Mouse (Mus musculus): ENCODE data around the gene Ush2a.

The Ush2a gene

DNA sequence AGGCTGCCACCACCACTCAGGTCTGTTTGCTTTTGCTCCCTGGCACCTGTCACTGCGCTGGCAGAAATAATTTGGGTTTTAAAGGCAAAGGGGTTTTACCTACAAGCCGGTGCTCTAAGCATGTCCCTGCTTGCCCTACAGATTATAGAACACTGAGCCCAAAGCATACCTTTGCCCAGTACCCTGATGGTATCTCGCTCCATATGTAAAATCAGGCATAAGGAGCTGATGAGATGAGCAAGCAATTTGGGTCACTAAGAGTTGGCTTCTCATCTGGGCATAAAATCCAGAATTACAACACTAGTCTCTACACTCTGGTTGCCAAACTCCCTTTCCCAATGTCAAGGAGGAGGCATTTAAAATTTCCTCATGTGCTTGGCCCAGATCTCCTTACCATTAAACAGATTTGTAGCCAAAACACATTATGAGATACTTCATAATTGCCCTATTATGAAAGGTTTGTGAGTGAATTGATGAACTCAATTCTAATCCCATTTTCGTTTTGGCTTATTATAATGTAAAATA lies 616.8 kb downstream of the Ush2a start:
- DNase-seq (ENCODE audit: low spot score) = no peak

DNA sequence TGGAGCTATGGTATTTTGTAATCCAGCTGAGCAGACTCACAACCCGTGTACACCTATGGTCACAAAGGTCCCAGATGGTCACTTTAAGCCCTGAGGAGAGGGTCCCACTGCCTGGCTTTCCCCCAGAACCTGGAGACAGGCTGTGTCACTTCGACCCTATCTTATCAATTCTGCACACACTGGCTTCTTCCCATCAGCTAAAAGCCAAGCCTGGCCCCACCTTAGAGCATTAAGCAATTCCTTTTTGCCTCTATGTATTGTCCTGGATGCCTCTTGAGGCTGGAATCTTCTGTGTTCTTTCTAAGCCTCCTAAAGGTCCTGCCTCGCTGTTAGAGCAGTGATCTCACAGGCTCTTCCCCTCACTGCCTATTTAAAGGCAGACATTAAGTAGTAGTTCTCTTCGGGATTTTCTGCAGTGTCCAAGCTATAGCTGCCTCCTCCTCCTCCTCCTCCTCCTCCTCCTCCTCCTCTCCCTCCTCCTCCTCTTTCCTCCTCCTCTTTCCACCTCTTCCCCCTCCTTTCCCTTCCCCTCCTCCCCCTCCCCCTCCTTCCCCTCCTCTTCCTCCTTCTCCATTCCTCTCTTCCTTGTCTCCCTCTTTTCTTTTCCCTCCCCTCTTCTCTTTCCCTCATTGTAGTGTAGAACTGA lies 635.2 kb downstream of the Ush2a start:
- no peak for DNase-seq (ENCODE audit: low spot score)

- DNase-seq (ENCODE audit: low spot score) = no peak
Measured at GRCm38 (mm10) chr1:188904091-188904490, 642.3 kb downstream of the Ush2a start.

GRCm38 (mm10) chr1:188906175-188906574 lies 644.4 kb downstream of the Ush2a start:
- DNase-seq (ENCODE audit: low spot score) = no peak

GRCm38 (mm10) chr1:188910656-188911055 lies 648.8 kb downstream of the Ush2a start:
- DNase-seq (ENCODE audit: low spot score) = no peak

- DNase-seq (ENCODE audit: low spot score) = no peak
Measured at GRCm38 (mm10) chr1:188919946-188920345, 658.1 kb downstream of the Ush2a start.

GRCm38 (mm10) chr1:188937246-188937780 lies 675.5 kb downstream of the Ush2a start:
- no peak for DNase-seq (ENCODE audit: low spot score)

GRCm38 (mm10) chr1:188945326-188945725 lies 683.5 kb downstream of the Ush2a start:
- DNase-seq (ENCODE audit: low spot score) = no peak

DNA sequence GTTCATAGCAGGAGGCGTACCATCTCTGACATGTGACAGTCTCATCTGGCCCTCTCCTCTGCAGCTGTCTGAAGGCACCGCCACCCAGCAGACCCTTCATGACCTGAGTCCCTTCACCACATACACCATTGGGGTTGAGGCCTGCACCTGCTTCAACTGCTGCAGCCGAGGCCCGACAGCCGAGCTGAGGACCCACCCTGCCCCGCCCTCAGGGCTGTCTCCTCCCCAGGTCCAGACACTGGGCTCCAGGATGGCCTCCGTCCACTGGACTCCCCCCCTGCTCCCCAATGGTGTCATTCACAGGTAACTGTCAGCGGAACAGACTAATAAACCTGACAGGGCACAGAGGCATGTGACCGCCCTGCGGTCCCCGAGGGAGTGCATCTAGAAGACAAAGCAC lies 685.0 kb downstream of the Ush2a start:
- no peak for DNase-seq (ENCODE audit: low spot score)

DNA sequence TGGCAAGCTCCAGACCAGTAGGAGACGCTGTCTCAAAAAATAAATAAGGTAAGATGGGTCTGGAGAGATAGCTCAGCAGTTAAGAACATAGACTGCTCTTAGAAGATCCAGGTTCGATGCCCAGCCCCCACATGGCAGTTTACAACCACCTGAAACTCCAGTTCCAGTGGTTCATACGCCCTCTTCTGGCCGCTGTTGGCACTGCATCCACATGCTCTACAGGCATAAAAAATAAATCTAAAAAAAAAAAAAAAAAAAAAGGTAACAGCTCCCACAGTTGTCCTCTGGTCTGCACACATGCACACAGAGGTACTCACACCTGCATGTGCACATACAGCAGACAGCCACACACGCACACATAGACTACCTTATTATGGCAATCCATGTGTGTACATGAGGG lies 686.0 kb downstream of the Ush2a start:
- peak; percentile 9 for DNase-seq (ENCODE audit: low spot score)

- DNase-seq (ENCODE audit: low spot score) = no peak
Measured at GRCm38 (mm10) chr1:188948276-188948675, 686.5 kb downstream of the Ush2a start.

GRCm38 (mm10) chr1:188951091-188951490 lies 689.3 kb downstream of the Ush2a start:
- no peak for DNase-seq (ENCODE audit: low spot score)

- no peak for DNase-seq (ENCODE audit: low spot score)
Measured at GRCm38 (mm10) chr1:188952501-188952900, 690.7 kb downstream of the Ush2a start.

DNA sequence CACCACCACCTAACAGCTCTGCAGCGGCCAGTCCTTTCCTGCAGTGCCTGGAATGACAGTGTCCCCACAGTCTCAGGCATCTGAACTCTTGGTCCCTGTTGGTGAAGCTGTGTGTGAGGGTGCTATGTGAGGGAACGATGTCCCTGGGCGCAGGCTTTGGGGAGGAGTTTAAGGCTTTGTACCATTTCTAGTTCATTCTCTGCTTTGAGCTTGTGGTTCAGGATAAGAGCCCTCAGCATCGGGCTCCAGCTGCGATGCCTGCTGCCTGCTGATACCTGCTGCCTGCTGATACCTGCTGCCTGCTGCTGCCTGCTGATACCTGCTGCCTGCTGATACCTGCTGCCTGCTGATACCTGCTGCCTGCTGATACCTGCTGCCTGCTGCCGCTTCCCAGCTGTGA lies 711.3 kb downstream of the Ush2a start:
- peak; percentile 50 for DNase-seq (ENCODE audit: low spot score)

DNA sequence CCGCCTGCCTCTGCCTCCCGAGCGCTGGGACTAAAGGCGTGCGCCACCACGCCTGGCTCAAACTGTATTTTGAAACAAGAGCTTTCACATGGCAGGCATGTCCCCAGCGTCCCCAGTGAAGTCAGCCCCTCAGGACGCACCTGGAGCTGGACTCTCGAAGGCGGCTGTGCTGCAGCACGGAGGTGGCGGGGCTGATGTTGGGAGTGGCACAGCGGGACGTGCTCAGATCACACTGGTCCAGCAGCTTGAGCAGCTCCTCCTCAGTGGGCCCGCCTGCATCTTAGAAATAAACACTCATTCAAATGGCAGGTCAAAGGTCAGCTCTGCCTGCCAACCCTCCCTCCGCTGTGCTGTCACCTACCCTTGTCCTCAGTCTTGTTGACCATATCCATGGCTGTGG lies 712.1 kb downstream of the Ush2a start:
- DNase-seq (ENCODE audit: low spot score) = no peak

DNA sequence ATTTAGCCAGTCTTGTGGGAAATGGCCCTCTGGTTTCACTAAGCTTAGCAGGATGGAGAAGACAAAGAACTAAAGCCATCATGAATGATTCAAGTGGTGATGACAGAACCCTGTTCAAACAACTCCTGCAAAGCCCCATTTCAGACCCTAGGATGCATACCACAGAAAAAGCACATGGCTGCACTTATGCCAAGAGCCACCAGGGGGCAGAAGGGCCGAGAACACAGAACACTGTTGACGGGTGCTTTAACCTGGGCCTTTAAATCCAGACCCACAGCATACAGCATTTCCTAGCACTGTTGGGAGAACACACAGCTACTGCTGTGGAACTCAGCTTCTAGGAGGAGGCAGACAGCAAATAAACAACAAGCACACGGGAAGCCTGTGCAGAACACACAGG lies 718.2 kb downstream of the Ush2a start:
- DNase-seq (ENCODE audit: low spot score) = peak; percentile 48

GRCm38 (mm10) chr1:188993218-188993617 lies 731.4 kb downstream of the Ush2a start:
- no peak for DNase-seq (ENCODE audit: low spot score)

GRCm38 (mm10) chr1:188997921-188998320 lies 736.1 kb downstream of the Ush2a start:
- DNase-seq (ENCODE audit: low spot score) = no peak

GRCm38 (mm10) chr1:188999981-189000380 lies 738.2 kb downstream of the Ush2a start:
- no peak for DNase-seq (ENCODE audit: low spot score)

DNA sequence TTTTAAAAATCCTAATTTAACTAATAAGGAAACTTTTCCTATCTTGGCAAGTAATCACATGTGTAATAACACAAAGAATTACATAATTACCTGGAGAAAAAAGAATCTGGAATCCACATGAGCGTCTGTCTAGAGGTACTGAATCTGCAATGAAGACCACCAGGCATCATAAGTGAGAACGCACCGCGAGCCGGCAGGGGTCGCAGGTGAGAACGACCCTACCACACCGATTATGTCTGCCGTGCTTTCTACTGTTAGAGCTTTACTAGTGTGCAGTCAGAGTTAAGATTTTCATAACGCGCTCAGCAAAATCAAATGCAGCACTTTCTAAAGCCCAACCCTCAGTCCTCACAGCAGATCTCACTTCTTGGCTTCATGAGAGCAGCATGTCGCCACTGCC lies 740.0 kb downstream of the Ush2a start:
- no peak for DNase-seq (ENCODE audit: low spot score)

DNA sequence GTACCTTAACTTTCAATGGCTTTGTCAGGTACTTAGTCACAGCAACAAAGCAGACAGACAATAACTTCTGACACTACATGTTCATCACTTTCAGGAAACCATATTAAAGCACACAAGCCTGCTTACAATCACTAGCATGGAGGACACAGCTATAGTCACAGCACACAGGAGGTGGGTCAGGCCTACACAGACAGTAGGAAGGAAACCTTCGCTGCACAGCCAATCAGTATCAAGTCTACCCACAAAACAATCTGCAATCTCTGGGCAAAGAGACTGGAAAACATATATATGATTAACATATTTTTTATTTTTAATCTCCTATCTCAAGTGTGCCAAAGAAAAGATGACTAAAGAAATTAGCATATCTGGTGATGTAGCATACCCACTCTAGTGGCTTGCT lies 743.0 kb downstream of the Ush2a start:
- DNase-seq (ENCODE audit: low spot score) = no peak

- no peak for DNase-seq (ENCODE audit: low spot score)
Measured at GRCm38 (mm10) chr1:189006267-189006666, 744.4 kb downstream of the Ush2a start.

DNA sequence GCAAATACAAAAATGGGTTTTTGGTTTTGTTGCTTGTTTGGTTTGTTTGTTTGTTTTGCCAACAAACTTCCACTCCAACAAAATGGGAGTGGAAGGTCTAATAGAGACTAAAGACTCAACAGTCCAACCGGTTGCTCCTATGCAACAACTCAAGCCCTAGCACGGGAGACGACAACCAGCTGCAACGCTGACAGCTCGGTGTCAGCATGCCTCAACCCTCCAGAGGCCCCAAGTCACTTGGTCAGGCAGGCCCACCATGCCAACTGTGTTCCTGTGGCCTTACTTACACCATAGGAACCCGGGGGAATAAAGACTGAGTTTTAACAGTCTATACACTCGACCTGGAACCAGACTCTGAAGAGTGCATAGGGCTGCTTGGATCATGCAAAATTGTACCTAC lies 745.0 kb downstream of the Ush2a start:
- DNase-seq (ENCODE audit: low spot score) = no peak

Measured in spleen, adult 12 weeks (tissue).